Mouse (Mus musculus) forebrain, embryonic 15.5 days (tissue): ENCODE results near the gene Xpo1. TPM values are rescaled to one million over a fixed set of nuclear protein-coding genes. Genes with fewer than 3 reads are reported as not detected.
"Not testable (repeated sequence)": the region's sequence is repeated elsewhere in the genome, so short reads cannot be mapped to it uniquely, and the experiment has no call there.

ENCODE experiments used
- ATAC-seq: fragments of 200-750 bp; cut with Nextera tagmentation; replicated peaks from 2 replicates; pipeline ENCODE4 v1.8.0; 2017; ENCODE audit warnings: mild to moderate bottlenecking, moderate TSS enrichment, moderate library complexity
- H3K27ac ChIP-seq: fragments of 300-500 bp; sonication (generic); replicated peaks from 2 replicates; pipeline ENCODE4 v1.5.1; 2015; ENCODE audit warnings: mild to moderate bottlenecking, inconsistent platforms
- H3K27me3 ChIP-seq: fragments of 300-500 bp; sonication (generic); 2 replicates; pipeline ENCODE4 v1.6.1; 2015; ENCODE audit warnings: inconsistent platforms
- H3K36me3 ChIP-seq: fragments of 300-500 bp; sonication (generic); 2 replicates; pipeline ENCODE4 v1.6.1; 2015; ENCODE audit warnings: mild to moderate bottlenecking, inconsistent platforms
- H3K4me1 ChIP-seq: fragments of 300-500 bp; sonication (generic); 2 replicates; pipeline ENCODE4 v1.6.1; 2015; ENCODE audit warnings: inconsistent platforms
- H3K4me2 ChIP-seq: fragments of 300-500 bp; sonication (generic); replicated peaks from 2 replicates; pipeline ENCODE4 v1.6.1; 2015; ENCODE audit warnings: mild to moderate bottlenecking, inconsistent platforms
- H3K4me3 ChIP-seq: fragments of 300-500 bp; sonication (generic); 2 replicates; pipeline ENCODE4 v1.5.1; 2015; ENCODE audit warnings: mild to moderate bottlenecking, inconsistent platforms
- H3K9ac ChIP-seq: fragments of 300-500 bp; sonication (generic); replicated peaks from 2 replicates; pipeline ENCODE4 v1.6.1; 2015; ENCODE audit warnings: mild to moderate bottlenecking, inconsistent platforms
- H3K9me3 ChIP-seq: fragments of 300-500 bp; sonication (generic); 2 replicates; pipeline ENCODE4 v1.6.1; 2016; ENCODE audit warnings: inconsistent platforms
- WGBS: fragments of 180-500 bp; shearing (Covaris S2); methylation state at CpG from one replicate; pipeline ENCODE4 v1.1.7; 2015; ENCODE audit warnings: mixed read lengths; 5-methylcytosine and 5-hydroxymethylcytosine counted together
- polyA plus RNA-seq: library from polyadenylated mRNA; unstranded; fragments of >200 nt; fragmentation: Nextera tagmentation; extraction: Ambion mirVana; gene quantifications from 2 replicates; pipeline ENCODE4 v1.2.1, GENCODE M21; 2015

Gene Xpo1
- polyA plus RNA-seq, 1 experiment from 2014 or later = 97.0 TPM

DNA sequence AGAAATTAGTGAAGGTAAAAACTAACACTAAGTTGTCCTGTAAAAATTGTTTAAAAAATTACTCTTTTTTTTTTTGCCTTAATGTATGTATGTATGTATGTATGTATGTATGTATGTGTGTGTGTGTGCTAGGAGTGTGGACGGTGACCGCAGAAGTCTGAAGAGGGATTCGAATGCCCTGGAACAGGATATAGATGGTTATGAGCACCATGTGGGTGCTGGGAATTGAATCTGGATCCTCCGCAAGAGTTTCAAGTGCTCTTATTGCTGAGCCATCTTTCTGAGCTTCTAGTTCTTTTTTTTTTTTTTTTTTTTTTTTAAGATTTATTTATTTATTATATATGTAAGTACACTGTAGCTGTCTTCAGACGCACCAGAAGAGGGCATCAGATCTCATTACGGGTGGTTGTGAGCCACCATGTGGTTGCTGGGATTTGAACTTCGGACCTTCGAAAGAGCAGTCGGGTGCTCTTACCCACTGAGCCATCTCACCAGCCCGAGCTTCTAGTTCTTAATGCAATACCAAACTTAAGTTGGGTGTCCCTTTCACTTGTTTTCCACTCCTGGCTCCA is 49.3 kb downstream of the Xpo1 start:
- Histone ChIP-seq H3K9ac (peak overlapping the region; percentile 93; the same call in 1 of the 2 replicates), H3K27ac (peak overlapping the region; percentile 99), H3K4me2 (peak overlapping the region; percentile 62), H3K4me1 (peaks cover 15% of the 10 kb centered on the region), H3K4me3 (peak overlapping the region; percentile 98)
- not testable (repeated sequence) for H3K27me3 ChIP-seq, ATAC-seq, H3K36me3 ChIP-seq, H3K9me3 ChIP-seq
- WGBS = 33% methylated on average over 10 of the region's 10 CpGs

DNA sequence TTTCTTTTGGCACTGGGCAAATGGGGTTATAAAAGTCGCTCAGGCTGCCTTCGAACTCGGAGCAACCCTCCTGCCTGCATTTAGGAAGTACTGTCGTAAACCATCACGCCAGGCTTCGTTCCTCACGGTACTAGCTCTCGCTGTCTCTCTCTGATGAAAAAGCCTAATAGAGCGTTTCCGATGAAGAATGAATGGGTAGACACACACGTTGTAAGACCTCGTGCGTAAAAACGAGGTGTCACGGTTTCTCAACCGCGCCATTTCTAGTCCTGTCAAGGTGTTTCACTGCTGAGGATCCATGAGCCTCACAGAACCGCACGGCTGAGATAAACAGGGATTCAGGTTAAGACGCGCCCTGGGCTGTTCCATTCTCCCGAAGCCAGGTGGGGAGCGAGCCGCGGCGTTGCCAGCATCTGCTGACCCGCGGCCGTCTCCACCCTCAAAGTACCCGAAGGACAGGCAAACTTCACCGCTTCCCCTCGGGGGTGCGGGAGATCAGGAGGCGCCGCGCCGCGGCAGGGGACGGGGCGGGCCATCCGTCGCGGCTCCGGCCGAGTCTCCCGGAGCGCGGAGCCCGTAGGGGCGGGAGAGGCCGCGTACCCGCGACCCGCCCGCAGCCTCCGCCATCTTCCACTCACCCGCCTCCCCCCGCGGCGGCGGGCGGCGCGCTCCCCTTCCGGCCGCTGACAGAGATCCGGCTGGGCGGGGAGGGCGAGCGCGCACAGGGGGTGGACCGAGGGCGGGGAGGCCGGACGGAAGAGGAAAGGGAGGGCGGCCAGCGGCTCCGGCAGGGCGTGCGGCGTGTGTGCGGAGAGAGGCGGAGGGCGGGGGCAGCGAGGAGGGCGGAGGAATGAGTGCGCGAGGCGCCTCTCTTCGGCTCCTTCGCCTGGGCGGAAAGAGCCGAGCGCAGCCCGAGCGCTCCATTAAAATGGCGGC is 50.1 kb downstream of the Xpo1 start:
- Histone ChIP-seq H3K27ac (peak overlapping the region; percentile 99), H3K9me3 (no peaks in the 10 kb centered on the region), H3K4me3 (peak overlapping the region; percentile 98), H3K36me3 (no peaks in the 10 kb centered on the region), H3K9ac (peak overlapping the region; percentile 93), H3K4me1 (peaks cover 15% of the 10 kb centered on the region), H3K27me3 (no peaks in the 10 kb centered on the region), H3K4me2 (peak overlapping the region; percentile 62)
- peak; percentile 95 for ATAC-seq
- under 1% methylated on average over 80 of the region's 98 CpGs for WGBS

DNA sequence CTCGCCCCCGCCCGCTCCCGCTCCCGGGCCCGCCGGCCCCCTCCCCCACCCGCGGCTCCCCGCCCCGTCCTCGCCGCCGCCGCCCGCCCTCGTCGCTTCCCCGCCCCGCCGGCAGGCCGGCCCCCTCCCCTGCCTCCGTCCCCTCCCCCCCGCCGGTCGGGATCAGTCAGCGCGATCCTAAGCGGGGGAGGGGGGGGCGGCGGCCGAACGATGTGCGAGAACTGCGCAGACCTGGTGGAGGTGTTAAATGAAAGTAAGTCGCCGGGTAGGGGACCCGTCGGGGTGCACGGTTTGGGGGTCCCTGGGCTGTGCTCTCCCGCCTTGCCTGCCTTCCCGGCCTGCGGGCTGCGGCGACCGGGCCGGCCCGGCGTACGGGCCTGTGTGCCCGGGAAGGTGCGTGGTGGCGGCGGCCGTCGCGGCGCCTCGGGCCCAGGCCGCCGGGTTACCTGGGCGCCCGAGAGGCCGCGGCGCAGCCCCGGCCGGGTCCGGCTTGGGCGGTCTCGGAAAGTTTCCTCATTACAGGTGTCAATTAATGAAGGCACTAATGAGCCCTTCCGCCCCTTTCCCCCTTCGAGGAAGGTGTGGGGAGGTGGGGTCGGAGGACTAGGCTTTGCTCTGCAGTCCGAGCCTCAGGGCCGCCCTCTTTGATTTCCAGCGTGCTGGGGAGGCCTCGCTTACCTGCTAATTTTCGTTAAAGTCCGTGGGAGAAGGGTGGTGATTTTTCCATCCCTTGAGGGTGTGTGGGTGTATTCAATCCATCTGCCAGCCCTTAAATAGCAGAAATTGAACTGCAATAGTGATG is 51.1 kb downstream of the Xpo1 start, which contains the start of gene Usp34:
Gene Usp34 (plus strand): TSS at position 132 of the 802 bp plus-strand sequence.
- under 1% methylated on average over 47 of the region's 80 CpGs for WGBS
- Histone ChIP-seq H3K9ac (peak within 1 kb of the TSS; percentile 93), H3K4me3 (peak within 1 kb of the TSS; percentile 98), H3K36me3 (no peaks in the 10 kb centered on the region), H3K9me3 (no peaks in the 10 kb centered on the region), H3K27me3 (no peaks in the 10 kb centered on the region), H3K4me2 (peak within 1 kb of the TSS; percentile 65), H3K4me1 (peaks cover 17% of the 10 kb centered on the region), H3K27ac (peak within 1 kb of the TSS; percentile 99)
- peak; percentile 73 for ATAC-seq

DNA sequence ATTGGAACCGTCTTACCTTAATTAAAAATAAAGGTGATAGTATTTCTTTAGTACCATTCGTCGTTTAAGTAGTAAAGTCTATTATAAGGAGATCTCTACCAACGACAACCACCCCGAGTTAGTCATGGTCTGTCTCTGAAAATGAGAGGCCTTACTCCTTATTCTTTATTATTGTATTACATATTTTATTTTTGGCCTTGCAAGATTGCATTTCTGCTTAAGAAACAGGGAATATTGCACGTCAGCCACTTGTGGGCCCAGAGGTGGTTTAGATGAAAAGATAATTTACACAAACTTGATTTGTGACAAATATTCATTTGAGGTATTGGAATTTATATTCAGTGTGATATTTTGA is 51.7 kb downstream of the Xpo1 start:
- no peak for ATAC-seq
- H3K4me2 ChIP-seq = peak overlapping the region; percentile 65
- no peaks in the 10 kb centered on the region for H3K36me3 ChIP-seq
- WGBS = 2% methylated on average over 6 of the region's 6 CpGs
- peaks cover 17% of the 10 kb centered on the region for H3K4me1 ChIP-seq
- H3K9me3 ChIP-seq = no peaks in the 10 kb centered on the region
- H3K9ac ChIP-seq = peak overlapping the region; percentile 93
- no peaks in the 10 kb centered on the region for H3K27me3 ChIP-seq
- H3K4me3 ChIP-seq = peak overlapping the region; percentile 98
- peak overlapping the region; percentile 99 for H3K27ac ChIP-seq

DNA sequence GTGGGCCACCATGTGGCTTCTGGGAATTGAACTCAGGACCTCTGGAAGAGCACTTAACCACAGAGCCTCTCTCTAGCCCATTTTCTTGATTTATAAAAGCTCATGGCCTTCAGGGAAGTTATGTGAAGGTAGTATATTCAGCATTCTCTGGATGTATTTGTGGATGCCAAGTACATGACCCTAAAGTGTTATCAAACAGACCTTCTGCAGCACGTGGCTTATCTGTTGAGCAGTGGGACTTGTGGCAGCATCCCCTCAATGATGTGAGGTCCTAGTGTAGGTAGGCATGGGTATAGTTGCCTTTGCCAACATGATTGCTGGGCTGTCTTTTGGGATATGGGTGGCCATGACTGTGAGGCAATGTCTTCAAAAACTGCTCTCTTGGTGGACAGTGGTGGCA is 57.7 kb downstream of the Xpo1 start:
- H3K9me3 ChIP-seq = no peaks in the 10 kb centered on the region
- no peaks in the 10 kb centered on the region for H3K36me3 ChIP-seq
- H3K27ac ChIP-seq = no peak overlapping the region
- no peak overlapping the region for H3K9ac ChIP-seq
- H3K4me3 ChIP-seq = no peak overlapping the region
- ATAC-seq = no peak
- no peak overlapping the region for H3K4me2 ChIP-seq
- peaks cover 7% of the 10 kb centered on the region for H3K4me1 ChIP-seq
- no peaks in the 10 kb centered on the region for H3K27me3 ChIP-seq
- 100% methylated on average over 1 of the region's 1 CpGs for WGBS

DNA sequence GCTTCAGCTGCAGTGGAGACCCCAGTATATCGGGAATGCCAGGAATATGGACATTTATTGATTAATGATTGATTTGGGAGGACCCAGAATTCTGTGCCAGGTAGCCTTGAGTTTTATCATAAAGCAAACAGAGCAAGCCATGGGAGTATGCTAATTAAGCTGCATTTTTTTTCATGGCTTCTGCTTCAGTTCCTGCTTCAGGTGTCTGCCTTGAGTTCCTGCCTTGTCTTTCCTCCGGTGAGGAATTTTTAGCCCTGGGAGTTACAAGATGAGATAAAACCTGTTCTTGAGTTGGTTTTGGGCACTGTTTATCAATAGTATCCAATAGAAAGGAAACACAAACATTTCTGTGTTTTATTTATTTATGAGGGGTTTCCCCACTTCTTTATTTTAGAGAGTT is 73.6 kb downstream of the Xpo1 start:
- no peak for ATAC-seq
- Histone ChIP-seq H3K9ac (no peak overlapping the region), H3K9me3 (no peaks in the 10 kb centered on the region), H3K27me3 (no peaks in the 10 kb centered on the region), H3K4me2 (no peak overlapping the region), H3K4me1 (no peaks in the 10 kb centered on the region), H3K36me3 (no peaks in the 10 kb centered on the region), H3K27ac (no peak overlapping the region), H3K4me3 (no peak overlapping the region)
- 97% methylated on average over 2 of the region's 2 CpGs for WGBS

DNA sequence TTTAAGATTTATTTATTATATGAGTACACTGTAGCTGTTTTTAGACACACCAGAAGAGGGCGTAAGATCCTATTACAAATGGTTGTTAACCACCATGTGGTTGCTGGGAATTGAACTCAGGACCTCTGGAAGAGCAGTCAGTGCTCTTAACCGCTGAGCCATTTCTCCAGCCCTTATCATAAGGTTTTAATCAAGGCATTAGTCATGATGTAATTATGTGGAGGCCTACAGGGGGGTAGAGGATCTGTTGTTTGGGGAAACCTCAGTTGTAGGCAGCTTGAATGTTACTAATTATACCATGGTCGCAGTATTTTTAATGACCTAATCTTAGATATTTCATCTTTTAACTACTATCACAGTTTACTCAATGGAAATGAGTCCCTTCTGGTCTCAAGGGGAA is 76.3 kb downstream of the Xpo1 start:
- Histone ChIP-seq H3K36me3 (no peaks in the 10 kb centered on the region), H3K9me3 (no peaks in the 10 kb centered on the region), H3K4me2 (no peak overlapping the region), H3K4me3 (no peak overlapping the region), H3K27ac (no peak overlapping the region), H3K4me1 (no peaks in the 10 kb centered on the region), H3K27me3 (no peaks in the 10 kb centered on the region), H3K9ac (no peak overlapping the region)
- ATAC-seq = no peak
- 74% methylated on average over 3 of the region's 3 CpGs for WGBS

DNA sequence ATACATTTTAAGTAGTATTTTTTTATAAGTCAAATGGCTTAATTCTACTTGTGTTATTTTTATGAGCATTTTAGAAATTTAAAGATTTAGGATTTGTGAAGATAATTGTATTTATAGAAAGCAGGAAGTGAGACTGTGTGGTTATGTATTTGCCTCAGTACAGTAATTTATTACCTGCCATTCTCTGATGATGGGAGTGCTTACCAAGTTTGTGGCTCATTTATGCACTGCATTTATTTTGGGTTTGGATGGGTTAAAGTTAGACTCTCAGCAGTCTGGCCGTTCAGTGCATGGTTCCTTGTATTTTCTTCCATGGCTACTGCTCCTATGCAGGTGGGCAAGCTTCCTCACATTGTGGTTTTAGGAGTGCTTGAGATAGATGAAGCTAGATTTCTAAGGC is 79.3 kb downstream of the Xpo1 start:
- H3K27ac ChIP-seq = no peak overlapping the region
- 72% methylated on average over 1 of the region's 1 CpGs for WGBS
- ATAC-seq = no peak
- H3K9ac ChIP-seq = no peak overlapping the region
- H3K9me3 ChIP-seq = no peaks in the 10 kb centered on the region
- no peaks in the 10 kb centered on the region for H3K36me3 ChIP-seq
- no peak overlapping the region for H3K4me2 ChIP-seq
- no peaks in the 10 kb centered on the region for H3K27me3 ChIP-seq
- H3K4me1 ChIP-seq = no peaks in the 10 kb centered on the region
- no peak overlapping the region for H3K4me3 ChIP-seq

Other genes with a start within 250 kb of the Xpo1 start
- gene Fam161a, start 248.5 kb upstream of the Xpo1 start, polyA plus RNA-seq = 2.7 and 3.8 TPM in 2 replicates
- gene Usp34, start 50.9 kb downstream of the Xpo1 start, polyA plus RNA-seq = 31.1 and 32.6 TPM in 2 replicates
- 144 and 155 TPM in 2 replicates for gene Ahsa2, start 242.0 kb downstream of the Xpo1 start, polyA plus RNA-seq